Mouse (Mus musculus): ENCODE data around the gene Fam69b.

The Fam69b gene

DNA sequence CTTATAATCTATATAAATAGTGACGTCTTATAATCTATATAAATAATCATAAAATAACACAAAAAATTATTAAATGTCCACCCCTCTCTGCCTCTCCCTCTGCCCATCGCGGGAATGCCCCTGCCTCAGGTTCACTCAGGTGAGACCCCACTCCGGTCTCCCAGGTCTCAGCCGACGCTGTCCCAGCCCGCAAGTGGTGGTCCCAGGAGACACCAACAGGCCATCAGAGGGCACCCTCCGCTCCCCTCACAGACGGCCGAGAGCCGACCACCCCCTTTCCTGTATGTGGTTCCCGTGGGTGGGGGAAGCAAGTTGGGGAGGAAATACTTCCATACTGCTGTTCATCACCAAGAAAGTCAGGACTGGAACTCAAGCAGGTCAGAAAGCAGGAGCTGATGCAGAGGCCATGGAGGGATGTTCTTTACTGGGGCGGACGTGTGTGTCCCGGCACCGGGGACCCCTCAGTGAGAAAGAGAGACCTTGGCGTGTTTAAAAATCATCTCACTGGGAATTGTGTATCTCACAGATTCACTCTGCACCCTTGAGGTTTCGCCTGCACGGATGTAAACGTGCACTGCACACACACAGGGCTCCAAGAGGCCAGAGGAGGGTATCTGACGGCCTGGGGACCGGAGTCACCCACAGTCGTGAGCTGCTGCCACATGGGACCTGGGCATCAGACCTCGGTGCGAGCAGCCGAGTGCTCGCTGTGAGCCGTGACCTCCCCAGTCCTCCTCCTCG, 33.7 kb downstream of the Fam69b start:
- no peak for DNase-seq (ENCODE audit: low spot score in 2 of 2)

DNA sequence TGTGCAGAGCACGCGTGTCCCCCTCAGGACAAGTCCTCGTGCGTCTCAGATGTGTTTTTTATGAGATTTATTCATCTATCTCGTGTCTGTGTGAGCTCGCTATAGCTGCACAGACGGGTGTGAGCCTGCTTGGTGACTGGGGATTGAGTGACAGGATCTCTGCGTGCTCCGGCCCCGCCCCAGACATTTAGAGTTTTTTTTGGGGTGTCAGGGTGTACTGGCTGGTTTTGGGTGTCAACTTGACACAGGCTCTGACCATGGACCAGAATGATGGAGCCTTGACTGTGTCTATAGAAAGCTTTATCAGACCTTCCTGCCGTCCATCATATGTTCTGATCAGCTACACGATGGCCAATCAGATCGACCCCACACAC, 34.2 kb downstream of the Fam69b start:
- DNase-seq (ENCODE audit: low spot score in 2 of 2) = no peak

DNA sequence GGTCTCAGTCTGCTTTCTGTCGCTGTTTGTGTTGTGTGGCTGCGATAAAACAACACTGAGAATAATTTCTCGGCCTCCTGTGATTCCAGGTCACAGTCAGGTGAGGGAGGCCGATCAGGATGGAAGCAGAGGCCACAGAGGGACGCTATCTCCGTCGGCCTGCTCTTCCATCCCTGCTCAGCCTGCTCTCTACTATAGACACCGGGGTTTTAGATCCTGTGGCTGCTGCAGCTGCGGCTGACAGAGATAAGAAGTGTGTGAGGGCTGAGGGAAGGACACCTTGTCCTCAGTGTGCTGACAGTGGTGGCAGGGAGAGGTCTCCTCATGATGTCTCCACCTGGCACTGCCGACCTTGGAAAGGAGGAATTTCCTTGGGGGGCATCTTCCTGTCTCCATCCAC, 34.9 kb downstream of the Fam69b start:
- no peak for DNase-seq (ENCODE audit: low spot score in 2 of 2)

DNA sequence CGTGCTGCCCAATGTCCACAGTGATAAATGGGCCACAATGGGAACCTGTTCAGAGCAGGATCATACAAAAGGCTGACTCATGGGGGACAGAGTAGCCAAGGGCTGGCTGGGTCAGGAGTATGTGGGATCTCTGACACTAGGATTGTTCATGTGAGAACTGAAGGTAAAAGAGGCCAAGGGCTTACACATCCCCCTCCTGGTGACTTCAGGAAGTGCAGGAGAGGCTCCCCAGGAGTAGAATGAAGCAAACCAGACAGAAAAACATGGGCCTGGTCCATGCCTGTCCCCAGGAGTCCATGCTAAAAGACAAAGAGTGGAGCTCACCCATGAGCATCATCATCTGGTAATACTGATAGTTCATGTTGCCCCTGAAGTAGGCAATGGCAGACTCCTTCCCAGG, 35.3 kb downstream of the Fam69b start:
- DNase-seq (ENCODE audit: low spot score in 2 of 2) = peak in 1 of 2 experiments; percentile 14

DNA sequence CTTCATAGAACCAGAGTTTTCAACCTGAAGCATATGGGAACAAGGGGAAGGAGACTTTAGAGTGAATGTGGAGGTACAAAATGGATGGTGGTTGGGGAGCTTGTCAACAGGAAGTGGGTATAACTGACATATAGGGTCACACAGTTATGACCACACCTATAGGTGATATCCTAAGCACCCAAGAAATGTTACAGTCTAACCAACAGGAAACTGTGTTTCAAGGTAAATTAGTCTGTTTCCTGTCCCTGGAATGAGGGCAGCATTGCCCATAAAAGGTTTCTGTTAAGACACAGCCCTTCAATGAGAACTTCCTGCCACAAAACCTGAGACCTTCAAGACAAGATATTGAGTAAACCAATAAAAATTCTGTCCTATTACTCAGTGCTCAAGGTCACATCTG, 40.5 kb downstream of the Fam69b start:
- no peak for DNase-seq (ENCODE audit: low spot score in 2 of 2)

DNA sequence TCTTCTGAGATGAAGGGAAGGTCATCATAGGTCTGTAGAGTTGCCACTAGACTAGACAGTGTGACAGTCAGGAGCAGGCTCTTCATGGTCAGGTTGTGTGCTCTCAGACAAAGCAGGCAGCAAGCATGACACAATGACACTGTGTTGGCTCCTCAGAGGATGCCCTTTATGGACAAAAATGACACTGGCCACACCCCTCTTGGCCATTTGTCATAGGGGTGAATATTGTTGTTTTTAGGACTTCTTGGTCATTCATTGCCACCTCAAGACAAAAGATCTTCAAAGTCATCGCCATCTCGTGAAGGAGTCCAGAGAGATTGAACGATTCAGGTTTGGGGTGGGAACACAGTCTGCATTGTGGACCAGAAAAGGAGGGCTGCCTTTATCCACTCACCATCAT, 42.9 kb downstream of the Fam69b start, which contains the start of gene Lcn4:
TSS of gene Lcn4 (minus strand) at position 101 of the 400 bp plus-strand sequence.
- no peak for DNase-seq (ENCODE audit: low spot score in 2 of 2)
